Mouse (Mus musculus): Measurements from ENCODE around the gene Pmepa1.

The Pmepa1 gene

DNA sequence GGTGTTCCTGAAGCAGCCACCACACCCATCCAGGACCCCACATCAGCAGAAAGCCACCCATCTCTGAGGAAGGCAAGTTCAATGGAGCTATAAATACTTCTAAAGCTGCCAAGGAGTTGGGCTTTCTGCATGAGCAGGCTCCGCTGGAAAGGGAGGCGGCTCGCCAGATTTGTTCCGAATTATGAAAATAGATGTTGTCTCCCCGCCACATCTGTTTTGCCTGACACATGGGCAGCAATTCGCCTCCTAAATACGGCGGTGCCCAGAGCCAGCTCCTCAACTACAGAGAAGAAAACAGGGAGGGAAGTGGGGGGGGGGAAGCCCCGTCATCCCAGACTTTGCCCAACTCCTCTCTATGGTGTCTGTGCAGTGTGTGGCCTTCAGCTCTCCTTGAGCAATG lies 24.7 kb downstream of the Pmepa1 start:
- peak; percentile 53 for DNase-seq

DNA sequence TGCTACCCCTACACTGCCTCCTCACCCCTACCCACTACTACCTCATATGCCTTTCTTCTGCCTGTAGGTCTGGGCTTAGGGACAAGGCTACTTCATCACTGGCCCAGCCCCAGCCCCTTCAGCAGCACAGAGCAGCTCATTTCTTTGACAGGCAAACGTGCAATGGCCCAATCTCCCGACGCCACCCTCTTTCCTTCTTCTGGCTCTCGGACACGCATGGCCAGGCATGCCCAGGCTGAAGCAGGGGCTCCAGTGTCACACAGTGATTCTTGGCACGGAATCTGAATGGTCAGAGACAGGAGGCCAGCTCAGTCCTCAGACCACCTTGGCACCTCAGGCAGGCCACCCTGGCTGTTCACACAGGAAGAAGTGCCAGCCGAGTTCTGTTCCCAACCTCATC lies 25.2 kb downstream of the Pmepa1 start:
- DNase-seq: peak; percentile 65

DNA sequence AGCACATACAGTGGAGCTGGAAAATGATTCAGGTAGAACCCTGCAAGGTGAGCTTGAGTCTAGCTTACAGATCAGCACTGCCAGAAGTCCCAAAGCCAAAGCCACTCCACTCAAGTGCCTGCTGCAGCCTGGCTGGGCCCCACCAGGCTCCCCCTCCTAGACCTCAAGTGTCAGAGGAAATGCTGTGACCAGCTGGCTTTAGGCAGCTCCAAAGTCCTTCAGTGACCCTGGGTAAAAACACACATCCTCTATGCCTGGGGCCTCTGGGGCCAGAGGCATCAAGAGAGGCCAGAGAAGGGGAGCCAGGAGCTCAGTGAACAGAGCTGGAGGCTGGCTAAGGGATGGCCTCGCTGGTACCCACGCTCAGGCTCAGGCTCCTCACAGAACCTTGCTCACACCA lies 25.9 kb downstream of the Pmepa1 start:
- DNase-seq: no peak

DNA sequence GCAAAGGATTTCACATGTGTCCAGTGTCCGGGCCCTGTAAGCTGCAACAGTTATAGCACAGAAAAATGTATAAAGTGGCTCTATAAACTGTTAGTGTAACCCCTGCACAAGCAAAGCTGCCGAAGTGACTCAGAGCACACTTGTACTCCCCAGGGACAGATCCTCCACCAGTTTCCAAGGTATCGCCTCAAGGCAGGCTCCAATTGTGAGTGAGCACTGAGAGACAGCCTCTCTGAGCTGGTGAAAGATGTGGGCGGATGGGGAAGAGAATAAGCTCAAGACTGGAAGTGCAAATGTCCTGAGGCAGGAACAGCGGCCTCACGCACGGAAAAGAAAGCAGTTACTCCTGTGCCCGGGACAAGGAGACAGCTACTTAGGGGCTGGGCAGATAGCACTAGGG lies 26.4 kb downstream of the Pmepa1 start:
- DNase-seq: no peak

DNA sequence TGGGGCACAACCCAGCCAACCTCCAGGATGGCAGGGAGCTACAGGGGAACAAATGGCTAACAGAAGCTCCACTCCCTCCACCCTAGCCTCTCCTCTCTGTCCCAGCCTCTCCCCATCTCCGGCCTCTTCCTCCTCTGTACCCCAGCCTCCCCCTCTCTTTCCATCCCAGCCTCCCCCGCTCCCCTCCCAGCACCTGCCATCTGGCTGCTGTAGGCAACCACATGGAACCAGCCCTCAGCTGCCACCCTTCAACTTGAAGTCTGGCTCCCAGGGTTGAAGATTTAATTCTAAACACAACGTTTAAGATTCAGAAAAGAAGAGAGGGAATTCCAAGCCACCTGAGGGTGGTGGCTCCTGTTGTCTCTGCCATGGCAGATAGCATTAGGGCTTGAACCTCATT lies 26.9 kb downstream of the Pmepa1 start:
- DNase-seq: no peak

DNA sequence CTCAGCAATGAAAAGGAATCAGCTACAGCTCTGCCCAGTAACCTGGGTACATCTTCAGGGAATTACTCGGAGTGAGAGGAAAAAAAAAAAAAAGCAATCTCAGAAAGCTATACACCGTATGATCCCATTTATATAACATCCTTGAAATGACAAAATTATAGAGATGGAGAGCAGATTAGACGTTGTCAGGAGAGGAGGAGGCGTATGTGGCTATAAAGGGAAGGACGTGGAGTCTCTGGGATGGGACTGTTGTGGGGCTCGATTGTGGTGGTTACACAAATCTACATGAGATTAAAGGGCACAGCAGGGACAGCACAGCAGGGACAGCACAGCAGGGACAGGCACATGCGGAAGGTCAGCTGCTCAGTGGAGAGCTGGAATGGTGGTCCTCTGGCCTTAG lies 27.5 kb downstream of the Pmepa1 start:
- DNase-seq: no peak

DNA sequence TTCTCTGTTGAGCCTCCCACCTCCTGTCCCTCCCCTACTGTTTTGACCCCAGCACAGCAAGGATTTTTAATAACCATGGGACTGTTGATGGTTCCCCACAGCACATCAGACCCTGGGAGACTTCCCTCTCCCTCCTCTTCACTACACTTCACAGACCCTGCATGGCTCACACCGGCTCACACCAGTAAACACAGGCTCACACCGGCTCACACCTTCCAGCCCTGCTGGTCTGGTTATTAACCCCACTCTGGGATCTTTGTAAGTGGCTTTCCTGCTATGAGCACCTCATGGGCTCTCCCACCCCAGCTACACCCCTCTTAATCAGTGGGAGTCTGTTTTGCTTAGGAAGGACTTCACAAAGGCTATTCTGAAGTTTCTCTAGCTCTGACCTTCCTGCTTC lies 28.4 kb downstream of the Pmepa1 start:
- peak; percentile 67 for DNase-seq

DNA sequence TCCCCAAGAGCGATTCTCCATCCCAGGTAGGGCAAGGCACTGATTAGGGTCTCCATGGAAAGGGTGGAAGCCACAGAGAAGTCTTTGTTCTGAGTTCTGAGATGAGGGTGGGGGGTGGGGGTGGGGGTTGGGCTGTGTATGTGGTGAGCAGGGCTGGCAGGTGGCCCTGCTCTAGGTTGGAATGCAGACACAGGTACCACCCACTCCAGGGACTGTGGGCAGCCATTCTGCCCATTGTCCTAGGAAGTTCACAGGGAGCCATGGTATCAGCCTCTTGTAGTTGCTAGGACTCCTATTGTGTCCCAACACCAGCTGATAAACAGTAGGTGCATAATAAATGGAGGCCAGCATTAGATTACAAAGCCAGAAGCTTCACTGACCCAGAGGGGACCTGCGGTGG lies 29.1 kb downstream of the Pmepa1 start:
- DNase-seq: no peak

DNA sequence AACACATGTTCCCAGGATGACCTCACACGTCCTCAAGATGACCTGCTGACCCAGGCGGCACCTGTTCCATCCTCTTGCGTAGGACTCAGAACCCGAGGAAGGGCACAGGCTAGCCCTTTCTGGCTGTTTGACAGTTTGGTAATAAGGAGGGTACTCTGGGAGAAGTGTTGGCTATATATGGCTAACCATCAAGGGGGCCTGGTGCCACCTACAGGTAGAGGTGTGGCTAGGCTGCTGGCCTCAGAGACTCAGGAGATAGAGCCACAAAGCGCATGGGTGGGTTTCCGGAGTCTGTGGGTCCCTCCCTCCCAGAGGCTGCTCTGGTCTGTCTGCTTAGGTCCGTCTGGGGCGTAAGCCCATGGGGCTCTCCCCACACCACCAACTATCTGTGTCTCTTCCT lies 29.6 kb downstream of the Pmepa1 start:
- DNase-seq: no peak

DNA sequence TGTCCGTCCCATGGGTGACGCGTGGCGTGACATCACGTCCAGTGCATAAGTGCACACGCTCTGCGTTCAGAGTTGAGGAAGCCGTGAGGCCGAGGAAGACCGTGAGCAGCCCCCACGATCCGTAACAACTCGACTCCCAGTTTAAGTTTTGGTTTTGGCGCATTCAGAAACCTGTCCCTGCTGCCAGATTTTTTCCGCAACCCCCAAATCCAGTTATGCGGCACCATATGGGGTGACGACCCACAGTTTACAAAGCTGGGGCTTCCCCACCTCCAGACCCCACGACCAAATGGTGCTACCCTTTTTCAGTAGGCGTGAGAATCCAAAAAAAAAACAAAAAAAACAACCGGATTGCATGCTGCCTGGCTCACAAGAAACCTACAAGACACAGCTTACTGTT lies 31.1 kb downstream of the Pmepa1 start:
- DNase-seq: no peak

DNA sequence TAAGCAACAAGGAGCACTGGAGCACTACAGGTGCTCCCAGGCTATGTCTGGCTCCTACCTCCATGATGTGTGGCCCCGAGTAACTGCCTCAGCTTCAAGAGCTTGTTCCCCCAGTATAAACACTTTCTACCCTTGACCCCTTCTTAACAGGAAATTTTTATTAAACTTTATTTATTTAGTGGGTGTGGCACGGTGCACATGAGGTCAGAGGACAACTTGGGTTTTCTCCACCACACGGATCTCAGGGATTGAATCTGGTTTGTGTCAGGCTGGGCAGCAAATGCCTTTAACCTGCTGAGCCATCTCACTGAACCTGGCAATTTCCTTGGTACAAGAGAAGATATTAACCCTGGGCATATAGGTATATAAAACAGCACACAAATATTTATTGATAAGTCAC lies 32.2 kb downstream of the Pmepa1 start:
- no peak for DNase-seq

DNA sequence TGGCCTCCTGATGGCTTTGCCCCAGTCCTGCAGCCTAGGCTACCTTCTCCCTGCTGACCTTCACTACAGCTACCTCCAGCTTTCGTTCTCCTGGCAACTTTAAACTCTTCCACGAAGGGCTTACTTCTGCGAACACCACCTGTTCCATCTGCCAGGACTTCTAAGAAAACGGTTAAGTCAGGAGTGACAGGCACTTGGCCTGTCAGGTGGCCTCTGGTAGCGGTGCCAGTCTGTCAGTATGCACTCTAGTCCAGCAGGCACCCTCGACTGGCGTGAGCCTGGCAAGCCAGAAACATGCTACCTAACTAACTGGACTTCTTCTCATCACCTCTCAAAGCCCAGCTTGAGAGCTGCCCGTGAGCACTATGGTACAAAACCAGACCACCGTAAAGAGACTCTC lies 32.7 kb downstream of the Pmepa1 start:
- no peak for DNase-seq

DNA sequence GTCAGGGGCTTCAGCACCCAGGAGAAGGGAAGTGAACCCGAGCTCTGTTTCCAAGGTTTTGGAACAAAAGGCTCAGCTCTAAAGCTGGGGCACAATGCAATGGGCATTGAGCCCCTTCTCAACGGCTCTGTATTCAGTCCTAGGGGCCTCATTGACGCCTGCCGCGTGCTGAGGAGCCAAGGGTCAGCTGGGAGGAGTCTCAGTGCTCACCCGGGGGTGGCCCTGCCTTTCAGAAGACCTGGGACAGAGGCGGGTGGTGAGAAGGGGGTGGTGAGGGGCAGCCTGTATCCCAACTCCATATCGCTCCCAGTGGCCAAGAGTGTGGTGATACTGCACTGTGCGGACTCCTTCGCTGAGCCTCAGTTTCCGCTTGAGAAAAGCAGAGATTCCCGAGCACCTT lies 33.5 kb downstream of the Pmepa1 start:
- DNase-seq: no peak

DNA sequence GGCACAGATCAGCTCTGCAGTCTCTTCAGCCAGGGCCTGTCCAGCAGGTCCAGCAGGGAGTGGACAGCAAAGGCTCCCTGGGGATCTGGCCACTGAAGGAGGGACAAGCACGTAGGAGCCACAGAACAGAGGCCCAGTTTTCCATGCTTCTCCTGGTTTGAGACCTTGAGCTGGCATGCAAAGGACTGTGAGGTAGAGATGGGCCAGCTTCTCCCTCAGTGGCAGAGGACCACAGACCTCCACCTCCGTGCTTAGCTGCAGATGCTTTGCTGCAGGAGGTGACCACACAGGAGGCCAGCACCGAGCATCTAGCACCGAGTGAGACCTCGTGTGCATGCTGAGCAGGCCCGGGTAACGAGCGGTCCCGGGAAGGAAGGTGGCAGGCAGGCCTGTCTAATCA lies 35.6 kb downstream of the Pmepa1 start:
- no peak for DNase-seq

DNA sequence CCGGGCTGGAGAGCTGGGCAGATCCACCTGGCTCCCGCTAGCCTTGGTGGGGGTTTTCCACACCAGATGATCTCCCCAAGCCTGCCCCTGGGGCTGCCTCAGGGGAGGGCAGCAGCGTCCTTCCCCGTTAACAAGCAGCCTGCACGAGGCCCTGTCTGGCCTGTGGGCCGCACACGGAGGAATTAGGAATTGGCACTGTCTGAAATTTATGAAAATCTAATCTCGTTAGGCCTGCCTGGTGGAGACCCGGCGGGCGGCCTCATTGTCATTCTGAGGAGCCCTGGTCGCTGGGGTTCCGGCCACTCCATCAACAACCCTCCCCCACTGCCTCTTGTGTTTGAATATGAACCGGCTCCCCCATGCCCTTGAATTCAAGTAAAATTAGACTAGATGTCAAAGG lies 37.8 kb downstream of the Pmepa1 start:
- DNase-seq: no peak

DNA sequence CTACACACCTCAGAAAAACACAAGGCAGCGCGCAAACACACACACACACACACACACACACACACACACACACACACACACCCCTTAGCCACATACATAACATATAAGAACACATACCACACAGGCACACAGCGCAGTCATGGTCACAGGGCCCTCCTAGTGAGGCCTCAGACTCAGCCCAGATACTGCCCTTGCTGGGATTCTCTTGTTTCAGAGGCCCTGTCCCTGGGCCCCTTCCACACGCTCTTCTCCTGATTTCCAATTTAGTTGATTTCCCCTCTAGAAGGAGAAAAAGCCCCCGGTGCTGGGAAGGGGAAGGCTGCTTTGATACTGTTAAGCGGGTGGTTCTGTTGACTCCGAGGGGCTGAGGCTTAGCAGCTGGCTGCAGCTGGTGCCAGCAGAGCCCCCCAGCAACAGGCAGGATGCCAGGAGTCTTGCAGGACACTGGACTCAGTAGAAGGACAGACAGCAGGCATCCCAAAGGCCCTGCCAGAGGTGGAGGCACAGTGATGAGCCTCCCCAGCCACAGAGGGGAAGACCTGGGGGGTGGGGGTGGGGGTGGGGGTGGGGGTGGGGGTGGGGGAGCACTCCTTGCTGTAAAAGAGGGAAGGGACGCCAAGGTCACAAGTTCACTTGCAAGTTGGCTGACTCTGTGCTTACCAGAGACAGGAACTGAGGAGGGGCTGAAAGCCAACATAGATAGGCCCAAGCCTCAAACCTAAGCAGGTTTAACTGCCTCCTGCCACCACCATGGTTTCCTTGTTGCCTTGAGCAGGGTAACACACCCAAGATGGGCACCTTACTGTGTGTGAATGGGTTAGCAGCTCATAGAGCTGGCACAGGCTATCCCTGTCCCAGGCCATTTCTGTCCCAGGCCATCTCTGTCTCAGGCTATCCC lies 40.6 kb downstream of the Pmepa1 start:
- peak; percentile 66 for DNase-seq

DNA sequence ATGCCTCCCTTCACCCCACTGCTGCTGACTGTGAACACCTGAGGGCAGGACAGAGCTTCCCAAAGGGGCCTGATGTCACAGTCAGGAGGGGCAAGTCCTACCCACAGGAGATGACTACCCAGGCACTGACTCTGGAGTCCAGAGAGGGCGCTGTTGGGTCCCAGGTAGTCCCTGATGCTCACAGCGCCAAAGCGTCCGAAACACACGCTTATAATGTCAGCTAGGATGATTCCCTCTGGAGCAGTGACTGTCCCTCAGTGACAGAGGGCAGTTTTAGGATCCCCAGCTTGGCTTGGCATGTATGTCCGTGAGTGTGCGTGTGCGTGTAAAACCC lies 43.6 kb downstream of the Pmepa1 start:
- DNase-seq: no peak

DNA sequence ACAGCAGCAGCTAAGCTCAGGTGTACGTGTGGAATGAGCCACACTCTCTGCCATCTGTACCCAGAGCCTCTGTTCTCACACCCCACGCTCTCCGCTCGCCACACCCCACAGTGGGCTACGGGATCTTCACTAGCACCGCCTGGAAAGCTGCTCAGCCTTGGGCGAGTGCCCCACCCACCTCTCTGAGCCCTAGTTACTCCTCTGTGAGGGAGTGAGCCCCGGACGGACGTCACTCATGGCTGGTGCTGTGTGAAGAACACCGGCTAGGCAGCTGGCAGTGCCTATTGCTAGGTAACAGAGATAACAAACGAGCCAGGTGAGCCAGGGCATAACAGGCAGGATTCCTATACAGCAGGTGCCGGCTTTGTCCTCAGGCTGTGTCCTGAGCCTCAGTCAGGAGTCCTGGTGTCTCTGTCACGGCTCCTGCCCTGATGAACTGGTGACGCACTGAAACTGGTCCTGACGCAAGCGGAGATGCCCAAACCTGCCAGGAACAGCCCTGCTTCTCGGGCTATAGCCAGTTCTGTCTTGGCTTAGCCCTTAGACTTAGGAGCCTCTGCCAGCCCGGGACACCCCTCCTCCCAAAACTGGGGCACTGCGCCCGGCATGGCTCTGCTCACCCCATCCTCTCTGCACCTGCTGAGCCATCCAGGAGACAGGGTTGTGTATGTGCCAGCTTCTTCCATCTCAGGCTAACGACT lies 44.1 kb downstream of the Pmepa1 start:
- no peak for DNase-seq

DNA sequence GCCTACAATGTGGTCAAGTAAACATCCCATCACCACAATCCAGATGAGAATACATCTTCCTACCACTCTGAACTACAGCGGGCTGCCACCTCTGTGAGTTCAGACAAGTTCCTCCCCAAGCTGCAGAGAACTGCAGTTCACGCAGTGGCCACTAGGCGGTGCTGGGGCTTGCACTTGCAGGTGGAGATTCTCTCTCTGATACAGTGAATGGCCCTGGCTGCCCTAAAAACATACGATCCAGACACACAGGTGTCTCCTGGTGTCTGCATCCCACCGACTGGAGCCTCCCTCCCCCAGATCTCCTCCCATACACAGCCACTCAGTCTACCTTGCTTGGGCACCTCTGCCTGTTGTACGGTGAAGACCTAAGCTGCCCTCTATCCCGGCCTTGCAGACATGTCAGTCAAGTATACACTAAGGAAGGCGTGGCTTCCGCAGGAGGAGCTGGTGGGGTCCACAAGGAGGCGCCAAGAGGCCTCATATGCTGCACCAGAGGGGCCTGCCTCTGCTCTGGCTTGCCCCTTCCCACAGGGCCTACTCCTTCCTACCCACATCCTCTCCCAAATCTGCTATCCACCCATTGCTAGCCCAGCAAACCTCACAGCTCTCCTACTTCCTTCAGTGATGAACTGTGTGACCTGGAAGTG lies 46.6 kb downstream of the Pmepa1 start:
- DNase-seq: peak; percentile 92

DNA sequence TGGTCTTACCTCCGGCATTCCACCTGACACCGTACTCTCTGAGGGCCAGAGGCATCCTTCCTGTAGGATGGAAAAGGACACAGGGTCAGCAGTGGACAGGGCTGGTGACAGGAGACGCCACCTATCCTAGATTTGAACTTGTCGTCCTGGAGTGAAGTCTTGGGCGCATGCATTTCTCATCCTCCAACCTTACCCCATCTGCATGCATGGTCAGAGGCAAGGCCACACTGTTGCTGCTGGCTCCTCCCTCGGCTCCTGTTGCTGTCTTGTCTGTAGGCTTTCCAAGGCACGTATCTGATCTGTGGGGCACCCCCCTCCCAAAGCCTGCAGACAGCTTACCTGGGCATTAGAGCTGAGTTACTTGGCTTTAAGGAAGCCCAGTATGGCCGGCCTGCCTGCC lies 47.8 kb downstream of the Pmepa1 start:
- DNase-seq: no peak

DNA sequence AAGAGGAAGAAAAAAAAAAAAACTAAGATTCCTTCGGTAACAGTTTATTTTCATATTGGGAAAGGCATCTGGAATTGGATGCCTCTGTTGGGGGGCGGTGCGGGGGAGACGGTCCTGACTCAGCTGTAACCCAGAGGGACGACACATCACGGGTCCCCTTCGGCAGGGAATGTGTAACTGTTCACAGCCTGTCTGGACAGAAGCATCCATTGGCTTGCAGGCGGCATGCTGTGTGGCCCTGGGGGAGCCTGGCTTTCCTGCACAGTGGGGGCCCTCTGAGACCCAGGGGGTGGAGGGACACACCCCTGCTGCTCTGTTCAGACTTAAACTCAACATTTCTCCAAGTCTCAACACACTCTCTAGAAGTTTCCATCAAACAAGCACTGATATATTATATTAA lies 49.5 kb downstream of the Pmepa1 start:
- DNase-seq: no peak

DNA sequence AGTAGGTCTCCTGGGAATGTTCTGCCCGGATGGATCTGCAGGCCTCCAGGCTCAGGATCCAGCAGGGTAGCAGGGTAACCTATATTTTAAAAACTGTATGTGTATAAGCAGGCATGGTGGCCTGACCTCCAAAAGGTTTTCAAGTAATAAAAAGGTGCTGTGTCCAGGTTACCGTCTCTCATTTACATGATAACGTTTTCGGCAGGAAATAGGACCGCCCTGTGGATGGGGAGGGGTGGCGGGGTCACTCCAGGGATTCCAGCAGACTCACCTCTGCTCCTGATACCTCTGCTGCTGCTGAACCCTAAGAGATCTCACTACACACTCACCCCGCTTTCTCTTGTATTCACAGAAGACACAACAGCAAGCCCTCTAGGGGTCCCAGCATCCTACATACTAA lies 50.4 kb downstream of the Pmepa1 start:
- no peak for DNase-seq

DNA sequence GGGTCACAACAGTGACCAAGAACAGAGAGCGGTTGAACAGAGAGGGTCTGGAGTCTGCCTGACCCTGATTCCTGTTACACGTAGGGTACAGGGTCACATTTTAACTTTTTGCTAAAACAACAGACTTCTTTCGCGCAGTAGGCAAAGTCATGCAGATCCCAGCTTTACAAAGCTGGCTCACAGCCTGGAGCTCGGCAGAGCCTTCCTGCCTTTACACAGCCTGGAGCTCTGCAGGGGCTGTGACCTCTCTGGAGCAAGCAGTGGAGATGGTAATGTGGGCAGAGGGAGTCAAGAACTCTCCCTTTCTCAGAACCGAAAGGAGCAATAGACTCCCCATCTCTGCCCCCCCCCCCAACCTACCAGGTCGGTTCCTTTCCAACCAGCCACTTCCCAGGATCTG lies 51.5 kb downstream of the Pmepa1 start:
- DNase-seq: no peak

DNA sequence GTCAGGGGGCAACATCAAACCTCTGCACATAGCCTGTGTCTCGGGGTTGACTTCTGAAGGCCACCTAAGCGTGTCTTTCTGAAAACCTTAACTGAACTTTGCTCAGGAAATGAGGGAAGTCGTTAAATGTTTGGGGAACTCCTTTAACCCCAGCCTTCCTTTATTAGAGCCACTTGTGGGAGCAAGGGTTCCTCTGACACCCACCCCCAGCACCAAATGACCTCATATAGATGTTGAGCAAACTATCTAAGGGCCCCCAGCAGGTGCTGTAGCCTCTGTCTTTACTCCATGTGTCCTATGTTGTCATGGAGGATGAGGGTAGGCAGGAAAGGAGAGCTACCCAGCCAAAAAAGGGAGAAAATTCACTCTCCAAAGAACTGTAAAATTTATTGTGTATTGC lies 52.2 kb downstream of the Pmepa1 start:
- DNase-seq: no peak

Measured in kidney, postnatal 14 days (tissue).